Mouse (Mus musculus) Patski (cell line): ENCODE measurements at regions not wholly inside any gene's neighbourhood (a gene's known extent, or its start where the extent isn't known, plus 50 kb on each side); places are given as distances from the start of the nearest gene placed in this dataset.

Experiments used
- ATAC-seq: fragments of 100-300 bp; one replicate; pipeline ENCODE4 v1.8.0; 2021
- CTCF ChIA-PET: fragments of 350-600 bp; sonication (Branson Sonifier 250); formaldehyde crosslinking; loops from one replicate; lab custom pipeline; 2022; ENCODE audit warnings: inconsistent platforms; lab: Charles Lee
- POLR2A ChIA-PET: fragments of 350-600 bp; sonication (Branson Sonifier 250); formaldehyde crosslinking; loops from one replicate; lab custom pipeline; 2022; ENCODE audit warnings: antibody characterized with exemption, inconsistent platforms; lab: Charles Lee
- DNase-seq: peaks from one replicate; pipeline ENCODE4 v3.0.0-alpha.2; 2011; ENCODE audit warnings: low read depth, low spot score
- H3K27me3 ChIP-seq: fragments of 371-371 bp; one replicate; pipeline ENCODE4 v1.5.1; 2021
- CTCF ChIP-seq: fragments of 100-300 bp; IDR thresholded peaks from one replicate; pipeline ENCODE4 v1.5.1; 2021
- in situ Hi-C: fragments of 300-500 bp; cut with MboI; formaldehyde crosslinking; loops from 3 replicates; pipeline ENCODE4 v1.11.1; 2018; ENCODE audit warnings: low pct_unique_long_range_greater_than_20kb, mixed read lengths

DNA sequence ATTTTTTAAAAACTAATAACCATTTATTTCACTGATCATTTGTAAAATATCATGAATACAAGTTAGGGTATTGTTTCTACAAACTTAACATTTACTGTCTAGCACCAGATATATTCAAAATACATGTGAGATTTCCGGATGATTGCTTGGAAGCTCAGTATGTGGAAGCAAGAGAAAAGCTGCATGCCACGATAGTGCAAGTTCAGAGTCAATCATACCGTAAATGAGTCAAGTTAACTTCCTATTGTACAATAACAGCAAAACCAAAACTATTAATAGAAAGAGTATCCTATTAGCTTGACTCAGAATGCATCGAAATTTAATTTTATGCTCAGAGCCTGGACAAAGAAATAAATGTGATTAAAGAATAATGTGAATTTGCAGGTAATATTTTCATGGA, 1284.6 kb upstream of the Cited2 start:
- POLR2A ChIA-PET = no interaction called here
- in situ Hi-C loops = no loop called here
- CTCF ChIA-PET = interaction anchor here (0.8 kb wide), 1 partner anchor 15 kb away, joined by 3 read pairs; no protein-coding TSS in a partner anchor

DNA sequence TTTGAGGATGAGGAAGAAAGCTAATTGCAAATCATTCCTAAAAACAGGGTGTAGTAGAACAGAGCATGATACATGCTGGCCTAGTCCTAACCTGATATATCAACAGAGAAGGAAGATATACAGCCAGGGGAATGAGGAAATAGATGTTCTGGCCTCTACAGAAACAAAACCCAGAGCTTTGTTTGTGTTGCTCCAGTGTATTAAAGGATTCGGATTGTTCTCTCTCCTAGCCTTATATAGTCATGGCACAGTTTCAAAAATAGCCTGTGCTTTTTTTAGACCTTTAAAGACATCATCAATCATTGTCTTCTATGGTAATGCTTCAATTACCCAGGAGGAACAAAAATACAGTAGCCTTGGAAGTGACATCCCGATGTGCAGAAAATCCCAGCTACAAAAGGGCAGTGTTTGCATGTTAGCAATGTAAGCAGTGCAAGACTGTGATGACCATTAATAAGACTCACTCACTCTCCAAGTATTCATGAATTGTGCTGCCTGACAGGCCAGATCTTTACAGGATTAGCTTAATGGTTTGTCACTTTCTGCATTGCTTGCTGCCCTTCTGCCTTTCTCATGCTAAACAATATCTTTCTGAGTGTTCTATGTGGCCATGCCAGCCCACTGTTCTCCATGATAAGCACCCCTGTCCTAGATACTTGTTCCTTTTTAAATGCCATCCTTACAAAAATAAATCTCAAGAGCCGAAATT, 1281.9 kb upstream of the Cited2 start:
- H3K27me3 ChIP-seq = no peaks in the 10 kb centered on the region
- ChIA-PET CTCF (no interaction called here), POLR2A (no interaction called here)
- no peak for TF ChIP-seq CTCF
- ATAC-seq = peak; percentile 90
- peak; percentile 49 for DNase-seq
- in situ Hi-C loops = no loop called here

More for the DNA sequence above, 1284.6 kb upstream of the Cited2 start:
- TF ChIP-seq CTCF = no peak
- H3K27me3 ChIP-seq = no peaks in the 10 kb centered on the region
- ATAC-seq (no peak), DNase-seq (no peak)

DNA sequence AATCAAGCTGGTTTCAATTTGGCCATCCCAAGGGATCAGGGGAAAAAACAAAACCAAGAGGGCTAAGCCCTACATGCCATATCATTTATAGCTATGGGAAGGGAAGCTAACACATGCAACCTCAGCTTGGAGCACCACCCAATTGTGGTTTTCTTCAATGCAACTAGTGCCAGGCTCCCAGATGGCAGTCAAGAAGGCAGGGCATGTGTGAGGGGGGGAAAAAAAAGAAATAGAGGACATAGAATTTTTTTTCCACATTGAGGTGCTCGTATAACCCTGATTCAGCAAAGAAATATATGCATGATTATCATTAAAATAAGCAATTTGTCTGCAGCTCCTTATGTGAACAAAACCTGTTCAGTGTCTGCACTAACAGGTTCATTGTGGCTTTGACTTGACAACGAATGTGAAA, 1281.4 kb upstream of the Cited2 start:
- in situ Hi-C loops = no loop called here
- ATAC-seq = no peak

DNA sequence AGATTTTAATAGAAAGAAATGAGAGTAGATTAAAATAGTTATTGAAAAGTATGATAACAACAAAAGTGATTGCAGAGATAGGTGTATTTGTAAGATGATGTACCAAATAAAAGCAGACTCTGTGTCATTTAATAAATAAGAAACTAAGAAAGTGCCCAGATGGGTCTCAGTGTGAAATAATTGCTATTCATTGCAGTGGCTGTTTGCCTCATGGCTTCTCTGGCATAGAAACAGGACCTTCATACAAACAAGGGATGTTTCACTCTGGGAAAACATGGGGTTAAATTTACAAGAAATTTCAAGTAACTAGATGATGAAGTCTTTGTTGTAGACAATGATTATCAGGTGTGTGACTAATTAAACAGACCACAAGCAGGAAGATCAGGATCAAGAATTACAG, 1279.1 kb upstream of the Cited2 start:
- ATAC-seq = no peak
- TF ChIP-seq CTCF = no peak
- in situ Hi-C loops = no loop called here
- CTCF ChIA-PET = no interaction called here
- POLR2A ChIA-PET = no interaction called here
- no peak for DNase-seq
- H3K27me3 ChIP-seq = no peaks in the 10 kb centered on the region

More for the DNA sequence above, 1281.4 kb upstream of the Cited2 start:
- DNase-seq = no peak
- H3K27me3 ChIP-seq = no peaks in the 10 kb centered on the region
- ChIA-PET POLR2A (no interaction called here), CTCF (no interaction called here)
- TF ChIP-seq CTCF = no peak

DNA sequence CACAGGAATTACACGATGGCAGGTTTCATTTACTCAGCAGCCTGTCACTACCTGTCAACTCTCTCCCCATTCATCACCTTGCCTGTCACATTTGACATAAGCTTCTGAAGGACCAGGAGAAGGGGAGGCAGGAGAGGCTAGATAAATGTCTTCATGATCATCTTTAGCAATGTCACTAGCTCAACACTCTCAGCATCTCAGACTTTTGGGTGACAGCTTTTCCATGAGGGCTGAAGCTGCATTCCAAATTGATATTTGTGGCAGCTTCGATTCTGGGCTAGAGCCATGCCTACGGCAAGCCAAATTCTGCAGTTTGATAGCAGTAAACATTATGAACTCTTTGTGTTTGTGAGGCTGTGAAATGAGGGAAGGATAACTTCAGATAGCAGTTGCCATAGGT, 1255.1 kb upstream of the Cited2 start:
- no peak for TF ChIP-seq CTCF
- POLR2A ChIA-PET = no interaction called here
- in situ Hi-C loops = no loop called here
- ATAC-seq (no peak), DNase-seq (no peak)
- no peaks in the 10 kb centered on the region for H3K27me3 ChIP-seq
- CTCF ChIA-PET = interaction anchor here (1.1 kb wide), 1 partner anchor 88 kb away, joined by 4 read pairs; no protein-coding TSS in a partner anchor

DNA sequence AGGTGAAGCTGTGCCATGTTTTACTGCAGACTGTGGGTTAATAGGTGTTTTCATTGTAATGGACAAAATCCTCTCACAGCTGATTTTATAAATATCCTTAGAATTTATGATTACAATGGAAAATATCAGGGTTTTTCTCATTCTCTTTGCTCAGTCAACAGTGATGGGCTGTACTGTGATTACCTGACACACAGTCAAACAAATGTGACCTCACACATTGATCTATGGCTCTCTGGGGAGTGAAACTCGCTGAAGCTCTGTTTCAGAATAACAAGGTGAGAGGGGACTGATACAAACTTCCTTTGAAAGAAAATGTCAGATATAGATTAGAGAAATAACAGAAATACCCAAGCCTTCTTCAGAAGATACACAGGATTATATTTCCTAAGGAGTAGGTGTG, 1253.3 kb upstream of the Cited2 start:
- in situ Hi-C loops = no loop called here
- CTCF ChIA-PET = no interaction called here
- no peak for ATAC-seq
- no peaks in the 10 kb centered on the region for H3K27me3 ChIP-seq
- TF ChIP-seq CTCF = no peak
- POLR2A ChIA-PET = interaction anchor here (0.8 kb wide), 1 partner anchor 771 kb away, joined by 3 read pairs; no protein-coding TSS in a partner anchor
- DNase-seq = no peak

DNA sequence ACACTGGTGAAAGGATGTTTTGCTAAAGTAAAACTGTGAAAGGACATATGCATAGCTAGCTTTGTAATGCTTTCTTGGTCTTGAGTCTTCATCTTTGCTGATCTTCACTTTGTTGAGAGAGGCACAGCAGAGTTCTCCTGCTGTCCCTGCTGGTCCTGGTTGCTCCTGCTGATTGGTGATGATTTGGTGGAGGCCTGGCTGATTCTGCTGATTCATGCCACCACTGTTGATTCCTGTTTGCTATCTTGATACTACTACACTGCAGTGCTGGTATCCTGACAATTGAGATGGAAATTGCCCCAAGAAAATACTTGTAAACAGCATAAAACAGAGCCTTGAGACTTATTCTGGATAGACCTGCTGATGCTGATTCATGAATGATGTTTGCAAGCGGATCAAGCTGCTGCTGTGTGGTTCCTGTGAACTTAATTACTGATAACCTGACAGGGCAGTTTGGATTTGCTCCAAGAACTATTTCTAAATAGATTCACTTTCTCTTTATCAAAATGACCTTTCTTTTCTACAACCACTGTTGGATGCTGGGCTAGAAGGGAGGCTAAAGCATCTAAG, 1249.0 kb upstream of the Cited2 start:
- CTCF ChIA-PET = interaction anchor here (0.7 kb wide), 1 partner anchor 10 kb away, joined by 3 read pairs; no protein-coding TSS in a partner anchor
- POLR2A ChIA-PET = no interaction called here
- ATAC-seq (no peak), DNase-seq (no peak)
- no peaks in the 10 kb centered on the region for H3K27me3 ChIP-seq
- no peak for TF ChIP-seq CTCF
- in situ Hi-C loops = no loop called here

DNA sequence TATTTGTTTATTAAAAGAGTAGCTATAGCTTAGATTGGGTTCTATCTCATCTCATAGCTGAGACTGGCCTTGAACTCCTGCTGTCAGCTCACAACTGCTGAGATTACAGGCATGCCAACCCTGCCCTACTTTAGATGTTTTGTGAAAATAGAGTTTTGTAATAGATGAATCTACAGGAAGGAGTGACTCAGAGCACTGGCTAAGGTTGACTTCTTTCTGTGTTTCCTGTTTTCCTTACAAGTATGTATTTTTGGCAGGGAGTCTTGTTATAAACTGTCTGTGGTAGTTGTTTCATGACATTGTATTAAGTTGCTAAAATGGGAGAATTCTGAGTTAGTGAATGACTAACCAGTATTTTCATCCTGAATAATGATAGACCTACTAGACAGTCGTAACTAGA, 1224.4 kb upstream of the Cited2 start:
- no peak for ATAC-seq
- no peaks in the 10 kb centered on the region for H3K27me3 ChIP-seq
- no peak for TF ChIP-seq CTCF
- CTCF ChIA-PET = no interaction called here
- peak; percentile 41 for DNase-seq
- in situ Hi-C loops = no loop called here
- POLR2A ChIA-PET = no interaction called here

DNA sequence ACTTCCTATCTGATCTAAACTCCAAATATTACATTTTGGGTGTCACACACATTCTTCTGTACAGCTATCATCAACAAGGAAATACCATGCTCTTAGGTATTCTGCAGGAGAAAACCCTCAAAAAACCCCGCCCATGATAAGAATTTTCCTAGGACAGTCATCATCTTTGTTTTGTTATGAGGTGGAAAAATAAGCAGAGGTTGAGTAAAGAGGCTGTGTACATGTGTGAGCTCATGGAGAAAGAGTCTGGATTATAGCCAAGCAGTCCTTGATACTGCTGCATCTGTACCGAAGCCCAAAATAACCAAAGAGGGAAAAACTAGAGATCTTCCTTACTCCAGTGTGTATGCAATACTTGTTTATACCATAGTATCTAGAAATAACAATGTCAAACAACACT, 1215.3 kb upstream of the Cited2 start:
- ChIA-PET CTCF (no interaction called here), POLR2A (no interaction called here)
- DNase-seq (no peak), ATAC-seq (no peak)
- H3K27me3 ChIP-seq = no peaks in the 10 kb centered on the region
- in situ Hi-C loops = loop anchor here (10.0 kb wide), 1 partner anchor 1217 kb away; the partner anchor contains the start of gene Cited2
- TF ChIP-seq CTCF = no peak

DNA sequence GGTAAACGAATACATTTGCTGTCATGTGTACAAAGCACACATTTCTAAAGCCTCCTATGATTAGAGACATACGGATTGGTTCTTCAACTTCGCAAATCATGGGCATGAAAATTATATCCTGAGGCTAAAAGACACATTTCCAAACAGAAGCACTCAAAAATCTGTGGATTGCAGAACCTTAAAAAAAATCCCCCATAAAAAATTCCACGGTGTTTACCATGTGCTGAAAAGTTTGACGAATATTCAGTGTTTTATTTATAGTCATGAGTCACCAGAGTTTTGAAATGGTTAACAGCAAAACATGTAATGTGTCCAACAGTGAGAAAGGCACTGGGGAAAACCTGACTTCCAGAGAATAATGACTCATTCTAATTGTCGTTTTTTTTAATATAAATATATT, 1214.9 kb upstream of the Cited2 start:
- CTCF ChIA-PET = no interaction called here
- in situ Hi-C loops = loop anchor here (10.0 kb wide), 1 partner anchor 1217 kb away; the partner anchor contains the start of gene Cited2
- POLR2A ChIA-PET = no interaction called here

DNA sequence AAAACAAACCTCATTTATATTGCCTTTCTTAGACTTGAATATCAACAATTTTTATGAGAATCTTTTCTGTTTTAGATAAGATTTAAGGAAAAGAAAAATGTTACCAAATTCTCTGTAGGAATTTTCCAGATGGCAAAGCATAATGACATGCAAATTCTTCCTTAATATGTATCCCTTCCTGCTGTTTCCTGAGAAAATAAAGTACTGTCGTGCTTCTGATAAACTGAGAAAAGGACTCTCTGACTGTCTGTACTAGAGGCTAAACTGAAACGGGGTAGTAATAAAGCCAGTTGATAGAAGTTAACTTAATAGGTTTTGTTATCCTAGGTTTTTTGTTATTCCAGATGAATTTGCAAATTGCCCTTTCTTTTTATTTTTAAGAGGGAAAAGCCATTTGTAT, 1208.4 kb upstream of the Cited2 start:
- no peak for DNase-seq
- CTCF ChIA-PET = no interaction called here
- no peak for ATAC-seq
- POLR2A ChIA-PET = no interaction called here
- no peak for TF ChIP-seq CTCF
- no peaks in the 10 kb centered on the region for H3K27me3 ChIP-seq
- in situ Hi-C loops = no loop called here

More for the DNA sequence above, 1214.9 kb upstream of the Cited2 start:
- no peak for TF ChIP-seq CTCF
- no peak for ATAC-seq
- DNase-seq = peak; percentile 27
- H3K27me3 ChIP-seq = no peaks in the 10 kb centered on the region
